Mouse (Mus musculus) urinary bladder, postnatal 4 days (tissue): ENCODE measurements around the gene Mamdc4.
A peak's percentile ranks its signal among the peaks of the same experiment; 100 is the strongest.
"Not testable (repeated sequence)": the region's sequence is repeated elsewhere in the genome, so short reads cannot be mapped to it uniquely, and the experiment has no call there.

Source experiments
- DNase-seq, 2 experiments: peaks; one replicate each; pipeline ENCODE4 v3.0.0; 2021 to 2022; ENCODE audit warnings: low spot score in 2 of 2

The Mamdc4 gene

DNA sequence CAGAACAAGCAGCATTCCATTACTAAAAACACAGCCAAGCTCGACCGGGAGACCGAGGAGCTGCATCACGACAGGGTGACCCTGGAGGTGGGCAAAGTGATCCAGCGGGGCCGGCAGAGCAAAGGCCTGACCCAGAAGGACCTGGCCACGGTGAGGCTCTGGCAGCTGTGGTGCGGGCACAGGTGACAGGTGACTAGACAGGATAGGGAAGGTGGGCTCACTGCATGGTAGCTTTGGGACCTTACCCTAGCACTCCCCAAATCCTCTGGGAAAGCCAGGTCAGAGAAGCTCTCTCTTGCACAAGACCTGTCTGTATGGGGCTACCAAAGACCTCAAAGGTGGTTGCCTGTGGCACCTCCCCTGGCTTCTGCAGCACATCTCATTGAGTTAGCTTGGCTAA is 14.1 kb downstream of the Mamdc4 start:
- no peak for DNase-seq

DNA sequence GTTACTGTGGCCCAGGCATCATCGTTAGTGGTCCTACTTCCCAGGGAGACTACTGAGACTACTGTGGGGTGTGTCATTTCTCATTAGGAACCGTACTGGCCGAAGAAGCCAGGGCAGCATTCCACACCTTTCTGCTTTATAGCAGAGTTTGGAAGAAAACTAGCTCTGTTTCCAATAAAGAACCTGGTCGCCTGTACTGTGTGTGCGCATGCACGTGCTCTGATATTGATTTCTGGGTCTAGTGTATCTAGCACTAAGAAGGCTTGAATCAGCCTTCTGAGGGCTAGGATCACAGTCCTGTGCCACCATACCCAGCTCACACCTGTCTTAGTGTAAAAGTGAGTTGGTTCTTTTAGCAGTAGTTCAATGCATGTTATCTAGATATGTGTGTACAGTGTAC is 15.9 kb downstream of the Mamdc4 start:
- DNase-seq: no peak

DNA sequence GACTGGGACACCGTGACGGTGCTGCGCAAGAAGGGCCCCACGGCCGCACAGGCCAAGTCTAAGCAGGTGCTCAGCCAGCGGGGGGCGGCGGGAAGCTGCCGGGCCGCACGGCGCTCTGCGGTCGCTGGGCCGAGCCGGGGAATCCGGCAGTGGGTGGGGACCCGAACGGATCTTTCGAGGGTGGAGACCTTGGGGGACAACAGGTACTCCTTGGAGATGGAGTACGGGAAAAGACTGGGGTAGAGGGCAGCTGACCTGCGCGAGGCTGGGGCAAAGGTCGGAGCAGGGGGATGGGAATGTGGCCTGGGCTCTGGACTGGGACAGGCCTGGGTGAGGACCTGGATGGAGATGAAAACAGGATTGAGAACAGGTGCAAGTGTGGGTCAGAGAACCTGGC is 16.7 kb downstream of the Mamdc4 start:
- no peak for DNase-seq

DNA sequence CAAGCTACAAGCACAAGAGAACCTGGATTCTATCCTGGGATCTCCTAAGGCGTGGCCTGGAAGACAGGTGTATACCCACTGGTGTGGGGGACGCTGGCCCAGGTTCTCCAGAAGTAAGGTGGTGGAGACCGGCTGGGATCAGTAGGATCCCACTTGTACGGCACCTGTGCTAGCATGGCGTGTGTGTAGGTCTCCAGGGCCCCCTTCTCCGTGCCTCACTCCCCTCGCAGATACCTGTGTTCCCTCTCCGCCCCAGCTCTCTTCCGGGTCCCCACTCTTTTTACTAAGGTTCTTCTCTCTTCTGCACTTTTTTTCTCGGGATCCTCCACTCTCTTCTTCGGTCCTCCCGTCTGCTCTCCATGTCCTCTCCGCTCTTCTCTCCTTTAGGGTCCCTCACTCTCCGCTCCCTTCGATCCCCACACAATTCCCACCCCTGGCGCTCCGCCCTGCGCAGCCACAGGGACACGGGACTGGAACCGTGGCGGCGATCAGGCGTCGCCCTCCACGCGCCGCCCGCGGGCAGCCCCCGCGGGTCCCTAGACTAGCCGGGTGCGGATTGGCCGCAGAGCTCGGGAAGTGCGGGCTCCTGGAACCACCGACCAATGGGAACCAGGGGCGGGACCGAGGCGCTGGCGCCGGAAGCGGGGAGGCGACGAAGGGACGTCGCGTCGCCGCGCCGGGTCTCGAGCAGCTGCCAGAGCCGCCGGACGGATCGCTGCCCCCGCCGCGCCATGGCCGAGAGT is 17.3 kb downstream of the Mamdc4 start, which contains the start of gene Edf1:
Edf1 (plus strand) TSS at position 627 of the 743 bp plus-strand sequence.
- DNase-seq: peak; percentile 91 to 94

DNA sequence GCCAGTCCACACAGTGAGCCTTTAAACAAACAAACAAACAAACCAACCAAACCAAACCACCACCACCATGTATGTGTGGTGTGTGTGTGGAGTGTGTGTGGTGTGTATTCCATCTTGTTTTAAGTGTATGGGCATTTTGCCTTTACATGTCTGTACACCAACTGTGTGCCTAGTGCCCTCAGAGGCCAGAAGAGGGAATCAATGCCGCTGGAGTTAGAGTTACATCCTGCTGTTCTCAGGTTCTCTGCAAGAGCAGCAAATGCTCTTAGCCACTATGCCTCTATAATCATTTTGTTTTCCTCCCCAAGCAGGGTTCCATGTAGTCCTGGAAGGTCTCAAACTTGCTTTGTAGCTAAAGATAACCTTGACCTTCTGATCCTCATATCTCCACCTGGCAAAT is 18.3 kb downstream of the Mamdc4 start:
- no peak for DNase-seq

DNA sequence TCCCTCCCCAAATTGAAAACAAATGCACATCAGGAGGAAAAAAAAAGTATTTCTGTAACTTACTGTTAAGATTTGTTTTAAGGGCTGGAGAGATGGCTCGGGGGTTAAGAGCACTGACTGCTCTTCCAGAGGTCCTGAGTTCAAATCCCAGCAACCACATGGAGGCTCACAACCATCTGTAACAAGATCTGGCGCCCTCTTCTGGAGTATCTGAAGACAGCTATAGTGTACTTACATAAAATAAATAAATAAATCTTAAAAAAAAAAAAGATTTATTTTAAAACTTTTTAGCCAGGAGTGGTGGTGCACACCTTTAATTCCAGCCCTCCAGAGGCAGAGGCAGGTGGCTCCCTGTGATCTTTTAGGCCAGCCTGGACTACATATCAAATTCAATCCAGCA is 19.2 kb downstream of the Mamdc4 start:
- DNase-seq: not testable (repeated sequence)

DNA sequence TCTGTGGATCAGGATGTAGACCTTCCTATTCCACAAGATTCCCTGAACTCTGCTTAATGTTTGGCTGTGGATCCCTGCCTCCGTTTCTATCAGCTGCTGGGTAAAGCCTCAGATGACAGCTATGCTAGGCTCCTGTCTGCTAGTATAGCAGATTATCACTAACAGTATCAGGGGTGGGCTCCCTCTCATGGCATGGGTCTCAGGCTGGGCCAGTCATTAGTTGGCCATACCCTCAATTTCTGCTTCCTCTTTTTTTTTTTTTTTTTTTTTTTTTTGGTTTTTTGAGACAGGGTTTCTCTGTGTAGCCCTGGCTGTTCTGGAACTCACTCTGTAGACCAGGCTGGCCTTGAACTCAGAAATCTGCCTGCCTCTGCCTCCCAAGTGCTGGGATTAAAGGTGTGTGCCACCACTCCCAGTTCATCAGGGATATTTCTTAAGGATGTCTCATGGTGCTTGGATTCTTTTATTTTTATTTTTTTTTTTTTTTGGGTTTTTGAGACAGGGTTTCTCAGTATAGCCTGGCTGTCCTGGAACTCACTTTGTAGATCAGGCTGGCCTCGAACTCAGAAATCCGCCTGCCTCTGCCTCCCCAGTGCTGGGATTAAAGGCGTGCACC is 21.4 kb downstream of the Mamdc4 start:
- not testable (repeated sequence) for DNase-seq

DNA sequence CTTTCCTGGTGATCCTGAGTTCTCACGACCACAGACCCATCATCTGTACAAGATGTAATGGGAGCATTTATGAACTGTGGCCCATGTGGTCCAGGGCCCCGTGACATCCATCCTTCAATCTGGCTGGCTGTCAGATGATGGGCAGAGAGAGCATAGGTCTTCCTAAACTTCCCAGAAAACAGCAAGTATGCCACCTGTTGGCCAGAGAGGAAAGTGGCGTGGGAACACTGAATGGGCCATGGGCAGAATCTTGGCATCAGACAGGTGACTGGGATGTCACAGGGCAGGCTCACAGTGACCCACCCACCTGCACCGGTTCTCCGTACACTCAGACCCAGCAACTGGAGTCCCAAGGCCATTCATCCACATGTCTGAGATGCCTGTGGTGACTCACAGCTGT is 23.5 kb downstream of the Mamdc4 start:
- no peak for DNase-seq

DNA sequence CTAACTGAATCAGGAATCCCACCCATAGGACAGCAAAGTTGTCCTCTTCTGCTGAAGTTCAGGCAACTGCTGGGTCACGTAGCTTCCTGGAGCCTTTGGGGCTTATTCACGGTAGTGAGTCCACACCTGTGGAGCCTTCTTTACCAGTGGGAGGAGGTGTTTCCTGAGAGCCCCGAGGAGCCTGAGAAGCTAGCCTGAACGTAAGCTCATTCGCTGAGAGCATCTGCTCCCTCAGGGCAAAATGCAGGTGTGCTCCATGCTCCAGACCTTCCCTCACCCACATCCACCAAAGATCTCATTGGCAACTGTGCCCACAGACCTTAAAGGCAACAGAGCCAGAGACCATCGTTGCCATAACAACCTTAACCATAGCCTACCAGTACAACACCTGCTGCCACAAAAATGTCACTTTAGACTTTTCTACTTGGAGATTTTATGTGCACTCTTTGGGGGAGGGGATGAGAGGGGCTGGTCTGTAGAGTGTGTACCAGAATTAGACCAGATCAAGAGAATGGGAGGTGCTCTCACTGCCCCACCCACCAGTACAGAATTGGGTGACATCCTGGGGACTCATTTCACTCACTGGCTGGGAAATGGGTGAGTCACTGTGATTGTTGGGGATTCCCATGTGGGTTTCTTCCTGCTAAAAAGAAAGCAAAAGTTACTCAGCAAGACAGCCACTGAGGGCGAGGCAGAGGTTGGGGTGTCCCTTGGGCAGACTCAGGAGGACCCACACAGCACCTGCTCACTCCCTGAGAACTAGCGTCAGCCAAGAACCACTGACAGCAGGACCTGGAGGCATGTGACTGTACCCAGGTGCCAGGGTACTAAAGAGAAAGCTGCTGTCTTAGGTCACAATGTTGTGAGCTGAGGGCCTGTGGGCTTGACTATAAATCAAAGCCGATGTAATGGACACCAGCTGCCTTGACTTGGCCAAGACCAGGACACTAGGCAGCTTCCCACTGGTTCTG is 25.3 kb downstream of the Mamdc4 start:
- no peak for DNase-seq

DNA sequence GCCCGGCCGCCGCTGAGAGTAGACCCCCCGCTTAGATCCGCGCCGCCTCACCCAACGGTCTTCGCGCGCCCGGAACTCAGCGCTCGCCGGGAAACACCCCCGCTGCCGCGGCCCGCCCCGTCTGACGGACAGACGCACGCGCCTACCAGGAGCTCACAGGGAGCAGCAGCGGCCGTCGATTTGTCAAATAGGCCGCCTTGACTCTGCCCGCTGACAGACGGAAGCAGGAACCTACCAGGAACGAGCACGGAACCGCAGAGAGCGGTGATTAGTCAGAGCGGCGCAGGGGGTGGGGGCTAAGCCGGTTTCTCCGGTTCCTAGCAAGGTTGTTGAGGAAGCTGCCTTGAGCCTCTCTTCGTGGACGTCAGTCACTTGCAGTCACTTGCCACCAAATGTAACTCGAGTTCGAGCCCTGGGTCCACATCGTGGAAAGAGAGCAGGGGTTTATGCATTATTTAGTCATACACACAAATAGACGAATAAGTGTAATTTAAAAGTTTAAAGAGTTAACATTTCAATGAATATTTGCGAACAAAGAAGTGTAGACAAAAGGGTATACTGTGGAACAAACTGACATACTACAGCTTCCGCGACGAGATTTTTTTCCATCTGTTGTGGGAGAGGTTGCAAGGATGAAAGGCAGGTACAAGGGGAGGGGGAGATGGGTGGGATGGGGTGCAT is 27.7 kb downstream of the Mamdc4 start, which contains the start of gene Traf2:
Traf2 (minus strand) TSS at position 130 of the 681 bp plus-strand sequence.
- DNase-seq: peak; percentile 98 to 99

DNA sequence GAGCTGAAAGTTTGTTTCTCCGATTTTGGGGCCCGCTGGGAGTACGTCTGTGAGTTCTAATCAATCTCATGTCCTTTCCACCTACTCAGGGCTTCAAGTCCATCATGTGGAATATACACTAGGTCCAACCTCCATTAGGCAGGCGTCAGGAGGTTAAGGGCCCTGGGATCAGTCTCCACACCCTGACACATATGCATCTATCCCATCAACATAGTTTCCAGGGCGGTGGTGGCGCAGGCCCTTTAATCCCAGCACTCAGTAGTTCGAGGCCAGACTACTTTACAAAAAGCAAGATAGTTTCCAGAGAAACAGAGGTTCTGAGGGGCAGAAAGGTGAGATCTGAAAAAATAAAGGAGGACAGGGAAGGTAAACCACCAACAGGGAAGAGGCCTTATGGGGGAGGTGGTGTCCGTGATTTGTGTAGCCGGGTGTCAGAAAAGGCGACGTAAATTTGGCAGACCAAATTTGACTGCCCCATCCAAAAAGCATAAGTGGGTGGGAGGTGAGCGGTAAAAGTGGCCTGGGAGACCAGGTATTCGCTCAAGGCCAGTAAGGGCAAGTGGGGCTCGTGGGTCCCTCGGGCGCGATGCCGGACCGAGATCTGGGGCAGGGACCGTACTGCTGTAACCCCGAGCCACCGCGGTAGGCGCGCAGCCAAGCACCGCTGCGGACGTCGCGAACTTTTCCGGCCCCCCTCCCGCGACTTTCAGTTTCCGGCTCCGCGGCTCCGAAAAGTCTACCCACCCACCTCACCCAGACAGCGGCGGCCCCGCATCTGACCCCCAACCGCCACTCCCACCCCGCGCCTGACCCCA is 28.4 kb downstream of the Mamdc4 start:
- no peak for DNase-seq

DNA sequence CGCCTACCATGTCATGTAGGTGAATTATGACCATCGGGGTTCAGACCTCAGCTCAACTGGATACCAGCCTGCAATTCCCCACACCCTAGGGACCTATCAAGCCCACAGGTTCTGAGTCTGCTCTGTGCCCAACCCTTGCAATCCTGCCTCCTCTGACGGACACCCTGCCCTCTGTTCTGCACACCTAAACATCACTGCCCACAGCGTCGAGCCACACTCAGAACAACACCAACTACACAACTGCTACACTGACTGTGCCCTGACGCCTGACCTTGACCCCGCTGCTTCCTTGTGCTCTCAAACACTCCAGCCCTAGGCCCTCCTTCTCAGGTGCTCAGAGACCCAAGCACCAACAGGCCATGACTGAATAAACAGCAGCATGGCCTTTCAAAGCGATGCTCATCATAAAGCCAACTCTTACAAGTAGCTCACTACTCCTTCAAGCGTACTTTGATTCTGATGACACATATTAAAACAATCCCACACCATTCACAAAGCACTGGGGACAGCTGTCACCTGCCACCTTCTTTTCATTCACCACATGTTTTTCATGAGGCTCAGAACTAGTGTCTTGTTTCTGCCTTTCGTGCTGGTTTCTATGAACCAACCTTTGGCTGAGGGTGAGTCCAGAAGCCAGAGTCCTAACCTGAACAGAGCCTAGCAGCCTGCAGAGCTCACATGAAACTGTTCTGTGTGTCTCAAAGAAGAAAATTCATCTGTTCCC is 32.8 kb downstream of the Mamdc4 start:
- no peak for DNase-seq

DNA sequence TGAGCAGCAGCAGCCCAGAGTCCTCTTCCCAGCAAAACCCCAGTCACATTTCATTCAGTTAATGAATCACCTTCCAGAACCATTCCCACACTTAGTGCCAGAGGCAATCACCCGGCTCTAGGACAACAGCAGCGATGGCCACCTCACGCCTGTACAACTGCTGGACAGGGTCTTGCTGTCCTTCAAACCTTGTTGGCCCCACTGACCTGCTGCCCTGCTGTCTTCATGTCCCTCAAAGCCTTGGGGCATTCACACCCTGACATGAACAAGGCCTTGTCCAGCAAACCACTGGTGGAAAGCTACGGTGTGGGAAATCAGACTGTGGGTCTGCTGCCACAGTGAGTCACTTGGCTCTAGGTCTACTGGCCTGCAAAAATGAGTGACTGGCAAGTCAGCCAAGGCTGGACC is 34.1 kb downstream of the Mamdc4 start:
- DNase-seq: no peak

DNA sequence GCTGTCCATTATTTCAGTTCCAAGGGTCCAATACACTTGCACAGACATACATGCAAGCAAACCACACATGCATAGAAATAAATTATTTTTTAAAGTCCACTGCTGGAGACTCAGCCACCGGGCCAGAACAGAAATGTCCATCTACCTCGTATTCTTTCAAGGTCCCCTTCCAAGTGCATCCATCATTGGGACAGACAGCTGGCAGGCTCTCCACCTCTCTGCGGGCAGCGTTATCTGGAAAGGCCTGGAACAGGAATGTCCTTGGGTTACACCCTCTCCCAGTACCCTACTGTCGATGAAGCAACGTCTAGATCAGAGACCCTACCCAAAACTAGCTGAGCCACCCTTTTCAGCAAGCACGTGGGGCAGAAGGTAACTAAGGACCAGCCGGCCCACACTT is 38.1 kb downstream of the Mamdc4 start:
- DNase-seq: no peak

DNA sequence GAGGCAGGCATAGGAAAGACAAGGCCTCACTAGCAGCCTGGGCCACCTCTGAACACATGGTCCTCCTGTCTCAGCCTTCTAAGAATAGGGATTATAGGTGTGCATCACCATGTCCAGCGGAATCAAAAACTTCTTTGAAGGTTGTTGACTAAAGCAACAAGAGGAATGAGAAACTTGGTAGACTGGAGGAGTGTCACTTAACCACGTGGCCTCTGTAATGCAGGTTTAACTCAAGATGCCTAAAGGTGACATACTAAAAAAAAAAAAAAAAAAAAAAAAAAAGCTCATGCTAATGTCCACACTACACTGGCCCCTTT is 39.8 kb downstream of the Mamdc4 start:
- DNase-seq: no peak

DNA sequence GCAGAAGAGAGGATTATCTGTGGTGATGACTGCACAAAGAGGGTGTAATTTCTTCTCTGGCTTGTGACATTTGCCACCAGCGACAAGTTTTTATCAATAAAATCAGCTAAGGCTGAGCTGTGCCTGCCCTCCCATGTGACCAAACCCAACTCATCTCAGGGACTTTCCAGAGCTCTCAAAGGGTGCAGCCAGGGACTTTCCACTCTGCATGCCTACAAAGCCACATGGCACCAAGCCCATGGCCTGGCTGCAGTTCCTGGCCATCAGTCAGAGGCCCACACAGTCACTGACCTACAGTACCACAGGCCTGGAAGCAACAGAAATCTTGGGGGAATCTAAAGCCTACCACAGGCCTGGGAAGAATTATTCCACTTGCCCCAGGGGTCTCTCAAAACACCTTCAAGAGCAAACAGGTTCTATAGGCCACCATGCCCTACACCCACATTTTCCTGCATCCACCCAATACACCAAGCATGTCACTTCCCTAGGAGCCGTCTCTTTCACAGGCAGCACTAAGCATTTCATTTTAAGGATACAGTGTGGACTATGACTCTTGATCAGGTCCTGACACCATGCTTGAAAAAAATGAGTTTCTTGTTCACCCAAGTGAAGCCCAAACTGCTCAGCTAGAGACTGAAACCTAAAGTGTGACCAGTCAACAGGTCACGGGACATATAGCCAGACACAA is 40.3 kb downstream of the Mamdc4 start:
- DNase-seq: no peak

DNA sequence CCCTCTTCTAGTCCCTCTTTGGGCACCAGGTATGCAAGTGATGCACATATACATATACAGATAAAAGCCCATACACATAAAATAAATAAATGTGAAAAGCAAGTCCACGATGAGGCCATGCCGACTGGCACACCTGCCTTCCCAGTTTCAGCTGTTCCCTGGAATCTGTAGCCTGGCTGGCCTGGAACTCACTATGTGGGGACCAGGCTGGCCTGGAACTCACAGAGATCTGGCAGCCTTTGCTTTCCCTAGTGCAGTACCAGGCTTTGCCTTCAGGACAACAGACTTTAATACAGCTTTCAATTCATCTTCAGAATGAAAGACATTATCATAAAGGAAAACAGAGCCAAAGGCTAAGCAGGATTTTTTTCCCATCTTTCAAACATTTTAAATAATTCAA is 40.9 kb downstream of the Mamdc4 start:
- no peak for DNase-seq

DNA sequence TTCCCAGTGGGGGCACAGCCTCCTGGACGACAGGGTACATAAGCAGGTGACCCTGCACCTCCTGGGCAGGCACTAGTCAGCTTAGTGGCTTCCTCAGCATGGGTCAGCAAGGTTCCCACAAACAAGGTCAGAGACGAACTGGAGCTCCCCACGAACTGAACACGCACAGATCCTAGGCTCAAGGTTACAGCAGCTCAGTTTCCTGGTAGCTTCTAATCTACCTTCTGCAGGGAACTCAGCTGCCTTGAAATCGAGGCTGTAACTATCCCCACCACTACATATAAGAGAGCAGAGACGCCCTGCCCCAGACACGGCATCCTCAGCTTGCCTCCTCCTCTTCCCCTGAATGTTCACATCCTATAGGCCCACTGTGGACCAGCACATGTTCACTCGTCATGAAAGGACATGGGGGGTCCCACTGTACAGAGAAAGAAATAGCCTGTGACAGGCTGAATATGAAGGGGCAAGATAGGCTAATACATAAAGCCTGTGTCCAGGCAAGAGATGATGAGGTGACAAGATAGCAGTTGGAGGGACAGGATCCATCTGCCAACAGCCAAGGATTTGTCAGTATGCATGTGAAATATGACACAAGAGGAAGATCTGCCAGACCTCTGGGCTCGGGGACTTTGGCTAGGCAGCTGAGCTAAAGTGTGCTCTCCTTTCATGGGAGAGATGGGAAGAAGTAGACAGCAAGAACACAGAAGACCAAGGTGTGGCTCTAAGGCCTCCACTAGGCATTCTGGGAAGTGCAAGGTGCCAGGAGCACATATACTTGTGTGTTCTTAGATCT is 47.9 kb downstream of the Mamdc4 start:
- DNase-seq: no peak
